Mouse (Mus musculus) midbrain, embryonic 15.5 days (tissue): ENCODE data around the gene Gm8159. TPM values are rescaled to one million over a fixed set of nuclear protein-coding genes. Genes with fewer than 3 reads are reported as not detected.
"Not testable (repeated sequence)": the region's sequence is repeated elsewhere in the genome, so short reads cannot be mapped to it uniquely, and the experiment has no call there.

Source experiments
- ATAC-seq: fragments of 200-750 bp; cut with Nextera tagmentation; replicated peaks from 2 replicates; pipeline ENCODE4 v1.8.0; 2017; ENCODE audit warnings: moderate TSS enrichment
- H3K27ac ChIP-seq: fragments of 300-500 bp; sonication (generic); 2 replicates; pipeline ENCODE4 v1.5.1; 2015; ENCODE audit warnings: mild to moderate bottlenecking, inconsistent platforms
- H3K27me3 ChIP-seq: fragments of 300-500 bp; sonication (generic); replicated peaks from 2 replicates; pipeline ENCODE4 v1.6.1; 2015; ENCODE audit warnings: inconsistent platforms
- H3K36me3 ChIP-seq: fragments of 300-500 bp; sonication (generic); replicated peaks from 2 replicates; pipeline ENCODE4 v1.6.1; 2015; ENCODE audit warnings: inconsistent platforms
- H3K4me1 ChIP-seq: fragments of 300-500 bp; sonication (generic); 2 replicates; pipeline ENCODE4 v1.6.1; 2015; ENCODE audit warnings: inconsistent platforms
- H3K4me2 ChIP-seq: fragments of 300-500 bp; sonication (generic); 2 replicates; pipeline ENCODE4 v1.6.1; 2015; ENCODE audit warnings: inconsistent platforms, mild to moderate bottlenecking, moderate library complexity
- H3K4me3 ChIP-seq: fragments of 300-500 bp; sonication (generic); 2 replicates; pipeline ENCODE4 v1.5.1; 2015; ENCODE audit warnings: mild to moderate bottlenecking, inconsistent platforms
- H3K9ac ChIP-seq: fragments of 300-500 bp; sonication (generic); 2 replicates; pipeline ENCODE4 v1.6.1; 2015; ENCODE audit warnings: mild to moderate bottlenecking, inconsistent platforms
- H3K9me3 ChIP-seq: fragments of 300-500 bp; sonication (generic); 2 replicates; pipeline ENCODE4 v1.6.1; 2016; ENCODE audit warnings: inconsistent platforms
- WGBS: fragments of 180-500 bp; shearing (Covaris S2); methylation state at CpG from one replicate; pipeline ENCODE4 v1.1.7; 2015; ENCODE audit warnings: mixed read lengths; 5-methylcytosine and 5-hydroxymethylcytosine counted together
- polyA plus RNA-seq: library from polyadenylated mRNA; unstranded; fragments of >200 nt; fragmentation: Nextera tagmentation; extraction: Ambion mirVana; gene quantifications from 2 replicates; pipeline ENCODE4 v1.2.1, GENCODE M21; 2015

Gene Gm8159
- polyA plus RNA-seq = not detected in 2 replicates

DNA sequence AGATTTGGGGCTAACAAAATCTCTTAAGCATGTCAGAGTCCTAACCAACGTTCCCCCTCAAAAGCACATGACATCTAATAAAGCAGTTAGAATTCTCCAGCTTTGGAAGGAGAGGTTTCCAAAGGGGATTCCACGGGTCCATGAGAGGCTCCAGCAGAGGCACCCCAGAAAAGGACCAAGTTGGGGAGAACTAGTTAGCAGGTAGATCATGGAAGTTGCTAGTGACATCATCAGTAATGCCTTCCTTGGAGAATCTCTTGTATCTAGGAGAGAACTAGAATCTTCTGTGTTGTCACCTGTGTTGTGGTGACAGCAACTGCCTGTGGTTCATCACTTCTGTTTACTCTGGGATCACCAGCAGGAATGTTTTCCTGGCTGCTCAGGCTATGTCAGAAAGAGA, at the start of gene Gm8159:
Gene Gm8159 (plus strand): TSS at position 301 of the 400 bp plus-strand sequence.
- H3K4me2 ChIP-seq, H3K36me3 ChIP-seq, H3K9me3 ChIP-seq, H3K27ac ChIP-seq, H3K4me3 ChIP-seq, ATAC-seq, H3K4me1 ChIP-seq, H3K27me3 ChIP-seq, H3K9ac ChIP-seq: not testable (repeated sequence)
- WGBS = no CpG with 5 or more reads among the region's 2 CpGs

DNA sequence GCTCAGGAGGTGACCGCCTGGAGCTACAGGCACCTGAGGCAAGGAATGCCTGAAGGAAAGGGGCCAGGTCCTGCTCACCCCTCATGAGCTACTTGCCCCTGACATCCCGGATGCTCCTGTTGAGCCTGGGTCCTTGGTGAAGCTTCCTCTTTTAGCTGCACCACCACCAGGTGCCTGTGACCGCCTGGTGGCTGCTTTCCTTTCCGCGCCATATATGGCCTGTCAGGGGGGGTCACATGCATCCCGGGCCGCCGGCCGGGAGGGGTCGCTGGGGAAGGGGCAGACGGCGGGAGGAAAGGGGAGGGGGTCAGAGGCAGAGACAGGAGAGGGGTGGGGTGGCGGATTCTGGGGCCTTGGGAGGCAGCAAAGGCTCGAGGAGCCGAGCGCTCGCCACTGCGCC, 17.2 kb downstream of the Gm8159 start:
- peak overlapping the region; percentile 68 for H3K4me2 ChIP-seq
- not testable (repeated sequence) for H3K27me3 ChIP-seq, H3K9ac ChIP-seq, H3K4me1 ChIP-seq, H3K36me3 ChIP-seq, H3K9me3 ChIP-seq, H3K27ac ChIP-seq, ATAC-seq
- 2% methylated on average over 11 of the region's 18 CpGs for WGBS
- H3K4me3 ChIP-seq = peak overlapping the region; percentile 40

- not testable (repeated sequence) for H3K4me1 ChIP-seq, ATAC-seq, H3K36me3 ChIP-seq, H3K27ac ChIP-seq, H3K9ac ChIP-seq, H3K27me3 ChIP-seq, H3K4me3 ChIP-seq, H3K9me3 ChIP-seq
- 5% methylated on average over 6 of the region's 9 CpGs for WGBS
- peak overlapping the region; percentile 68; the same call in 1 of the 2 replicates for H3K4me2 ChIP-seq
Measured at GRCm38 (mm10) chr14:4650324-4650723, 18.2 kb downstream of the Gm8159 start.

DNA sequence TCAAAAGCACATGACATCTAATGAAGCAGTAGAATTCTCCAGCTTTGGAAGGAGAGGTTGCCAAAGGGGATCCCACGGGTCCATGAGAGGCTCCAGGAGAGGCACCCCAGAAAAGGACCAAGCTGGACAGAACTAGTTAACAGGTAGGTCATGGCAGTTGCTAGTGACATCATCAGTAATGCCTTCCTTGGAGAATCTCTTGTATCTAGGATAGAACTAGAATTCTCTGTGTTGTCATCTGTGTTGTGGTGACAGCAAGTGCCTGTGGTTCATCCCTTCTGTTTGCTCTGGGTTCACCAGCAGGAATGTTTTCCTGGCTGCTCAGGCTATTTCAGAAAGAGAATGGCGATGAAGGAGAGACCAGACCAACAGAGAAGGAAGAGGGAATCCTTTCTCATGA, 31.7 kb downstream of the Gm8159 start, which contains the start of gene Gm3239:
Gene Gm3239 (plus strand): TSS at position 301 of the 400 bp plus-strand sequence.
- H3K4me2 ChIP-seq, H3K4me3 ChIP-seq, H3K36me3 ChIP-seq, H3K27ac ChIP-seq, H3K9me3 ChIP-seq, H3K9ac ChIP-seq, H3K4me1 ChIP-seq, ATAC-seq, H3K27me3 ChIP-seq: not testable (repeated sequence)
- WGBS = no CpG with 5 or more reads among the region's 2 CpGs

Other genes starting within 250 kb of the Gm8159 start
- gene Gm3159, start 234.8 kb upstream of the Gm8159 start, polyA plus RNA-seq = not detected in 2 replicates
- 4.5 and 5.6 TPM in 2 replicates for gene Gm3164, start 216.9 kb upstream of the Gm8159 start, polyA plus RNA-seq
- gene Gm3173, start 201.4 kb upstream of the Gm8159 start, polyA plus RNA-seq = 1.2 and 2.4 TPM in 2 replicates
- gene Gm3182, start 150.6 kb upstream of the Gm8159 start, polyA plus RNA-seq = not detected in 2 replicates
- not detected in 2 replicates for gene Gm3047, start 76.9 kb upstream of the Gm8159 start, polyA plus RNA-seq
- gene Gm3239, start 31.8 kb downstream of the Gm8159 start, polyA plus RNA-seq = 1.0 and 1.4 TPM in 2 replicates
- gene Gm7876, start 76.9 kb downstream of the Gm8159 start, polyA plus RNA-seq = not detected in 2 replicates
- 3.3 and 3.4 TPM in 2 replicates for gene Gm3252, start 94.4 kb downstream of the Gm8159 start, polyA plus RNA-seq
- not detected in 2 replicates for gene Gm9602, start 144.0 kb downstream of the Gm8159 start, polyA plus RNA-seq
- not detected in 2 replicates for gene Gm3269, start 205.8 kb downstream of the Gm8159 start, polyA plus RNA-seq
- gene Gm3264, start 223.2 kb downstream of the Gm8159 start, polyA plus RNA-seq = 4.4 and 5.2 TPM in 2 replicates